Mouse (Mus musculus) B cell, adult 2 months (primary cell): ENCODE results near the gene Bcl3.
"Not testable (repeated sequence)": the region's sequence is repeated elsewhere in the genome, so short reads cannot be mapped to it uniquely, and the experiment has no call there.

Experiments used
- DNase-seq, 2 experiments: peaks; one replicate each; pipeline ENCODE4 v3.0.0; 2022

Gene Bcl3

GRCm38 (mm10) chr7:19800764-19801163 is 21.8 kb downstream of the Bcl3 start:
- DNase-seq = peak; percentile 55 to 59

DNA sequence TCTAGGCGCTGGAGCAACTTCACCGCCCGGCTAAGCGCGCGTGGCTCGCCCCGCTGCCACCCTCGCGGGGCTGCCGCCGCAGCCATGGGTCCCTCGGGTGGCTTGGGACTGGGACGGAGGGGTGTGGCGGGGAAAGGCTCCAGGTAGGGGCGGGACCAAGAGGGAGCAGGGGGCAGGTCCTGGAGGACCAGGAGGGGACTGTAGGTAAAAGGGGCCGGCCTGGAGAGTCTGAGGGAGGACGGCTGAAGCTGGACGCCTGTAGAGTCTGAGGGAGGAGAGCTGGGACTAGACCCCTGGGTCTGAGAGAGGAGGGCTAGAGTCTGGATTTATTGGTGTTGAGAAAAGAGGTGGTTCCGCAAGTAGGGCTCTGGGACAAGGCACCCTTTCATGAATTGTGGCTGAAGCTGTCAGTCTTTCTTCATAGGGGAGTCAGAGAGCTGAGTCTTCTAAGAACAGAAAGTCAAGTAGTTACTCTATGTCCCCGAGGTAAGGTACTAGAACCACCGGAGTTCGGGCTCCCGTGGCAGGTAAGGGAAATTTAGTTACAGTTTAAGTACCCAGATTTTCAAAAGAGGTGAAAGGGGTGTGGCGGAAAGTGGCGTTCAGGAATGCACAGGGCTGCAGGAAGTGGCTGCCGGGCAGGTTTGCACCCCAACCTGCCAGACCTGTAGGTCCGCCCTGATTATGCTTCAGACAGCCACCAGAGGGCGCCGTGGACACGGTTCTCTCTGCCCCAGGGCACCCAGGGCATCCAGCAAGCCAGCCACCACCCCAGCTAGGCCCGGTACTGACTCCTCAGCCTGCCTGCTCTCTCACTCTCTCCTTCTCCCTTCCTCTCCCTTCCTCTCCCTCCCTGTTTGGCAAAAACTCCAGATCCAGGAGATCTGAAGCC is 25.6 kb downstream of the Bcl3 start, which contains the start of gene Cblc:
TSS of gene Cblc (minus strand) at position 113 of the 892 bp plus-strand sequence.
- peak; percentile 95 for DNase-seq

DNA sequence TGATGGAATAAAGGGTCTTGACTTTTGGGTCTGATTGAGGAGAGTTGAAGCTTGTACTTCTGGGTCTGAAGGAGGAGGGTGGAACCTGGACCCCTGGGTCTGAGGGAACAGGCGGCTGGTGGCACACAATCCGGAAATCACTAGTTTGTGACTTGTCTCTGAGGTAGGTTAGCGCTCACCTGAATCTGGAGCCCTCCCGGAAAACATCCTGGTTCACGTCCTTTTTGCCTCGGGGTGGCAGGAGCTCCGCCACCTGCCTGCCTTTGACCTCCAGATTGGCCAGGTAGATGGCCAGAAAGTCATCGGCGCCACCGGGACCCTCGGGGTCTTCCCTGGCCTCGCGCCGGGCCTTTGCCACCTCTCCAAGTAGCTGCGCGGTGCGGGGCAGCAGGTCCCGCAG is 26.3 kb downstream of the Bcl3 start:
- no peak for DNase-seq

- DNase-seq = no peak
Observed at GRCm38 (mm10) chr7:19795236-19795635, 27.3 kb downstream of the Bcl3 start.

- DNase-seq = no peak
Observed at GRCm38 (mm10) chr7:19792701-19793630, 29.6 kb downstream of the Bcl3 start.

GRCm38 (mm10) chr7:19791504-19791903 is 31.1 kb downstream of the Bcl3 start:
- DNase-seq = not testable (repeated sequence)

GRCm38 (mm10) chr7:19789904-19790347 is 32.6 kb downstream of the Bcl3 start:
- peak; percentile 96 for DNase-seq

GRCm38 (mm10) chr7:19785874-19786458 is 36.6 kb downstream of the Bcl3 start:
- no peak for DNase-seq

DNA sequence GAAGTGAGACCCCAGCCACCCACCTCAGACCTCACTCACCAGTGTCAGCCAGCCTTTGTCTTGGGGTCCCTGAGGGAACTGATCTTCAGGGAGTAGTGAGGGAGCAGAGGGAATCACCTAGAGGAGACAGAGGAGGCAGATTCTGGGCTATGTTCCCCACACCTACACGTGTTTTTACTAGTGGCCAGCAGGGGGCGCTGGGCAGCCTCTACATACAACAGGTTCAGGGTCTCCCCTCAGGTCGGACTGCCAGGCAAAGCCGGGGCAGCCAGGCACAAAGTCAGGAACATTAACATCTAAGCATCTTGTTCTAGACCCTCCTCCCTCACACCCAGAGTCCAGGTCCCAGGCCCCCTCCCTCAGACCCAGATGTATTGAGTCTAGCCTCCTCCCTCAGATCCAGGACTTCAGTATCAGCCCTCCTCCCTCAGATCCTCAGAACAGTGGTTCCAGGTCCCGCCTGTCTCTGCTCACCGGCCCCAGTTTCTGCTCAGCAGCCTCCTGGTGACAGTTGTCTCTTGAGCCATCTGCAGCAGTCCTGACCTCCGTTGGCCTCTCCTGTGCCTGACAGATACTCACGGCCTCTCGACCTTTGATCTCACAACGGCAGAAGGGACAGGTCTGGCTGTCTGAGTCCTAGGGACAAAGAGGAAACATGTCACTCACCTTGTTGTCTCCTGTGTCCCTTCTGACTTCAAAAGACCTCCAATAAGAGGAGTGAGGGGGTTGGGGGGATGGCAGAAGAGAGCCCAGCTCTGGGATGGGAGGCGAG is 37.6 kb downstream of the Bcl3 start:
- peak; percentile 50 to 51 for DNase-seq

DNA sequence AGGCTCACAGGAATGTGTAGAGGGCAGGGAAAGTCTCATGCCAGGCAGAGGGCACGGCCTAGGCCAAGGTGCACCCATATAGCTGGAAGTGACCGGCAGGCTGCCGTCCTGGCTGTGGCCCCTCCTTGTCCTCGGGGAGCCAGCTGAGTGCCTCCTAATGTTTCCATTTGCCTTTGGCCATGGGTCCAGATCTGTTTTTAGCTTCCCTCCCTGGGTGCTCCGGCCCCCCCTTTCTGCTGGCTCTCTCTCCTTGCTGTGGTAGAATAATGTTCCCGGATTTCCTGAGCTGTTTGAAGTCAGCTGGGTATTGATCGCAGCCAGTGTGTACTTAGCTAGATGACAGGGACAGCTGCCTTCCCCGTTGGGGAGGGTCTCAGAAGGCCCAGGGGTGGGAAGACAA is 38.9 kb downstream of the Bcl3 start:
- DNase-seq = no peak

- peak in 1 of 2 experiments; percentile 40 for DNase-seq
Observed at GRCm38 (mm10) chr7:19782645-19783044, 39.9 kb downstream of the Bcl3 start.

- DNase-seq = no peak
Observed at GRCm38 (mm10) chr7:19781741-19782140, 40.8 kb downstream of the Bcl3 start.

- DNase-seq = peak in 1 of 2 experiments; percentile 21
Observed at GRCm38 (mm10) chr7:19779903-19780302, 42.7 kb downstream of the Bcl3 start.

DNA sequence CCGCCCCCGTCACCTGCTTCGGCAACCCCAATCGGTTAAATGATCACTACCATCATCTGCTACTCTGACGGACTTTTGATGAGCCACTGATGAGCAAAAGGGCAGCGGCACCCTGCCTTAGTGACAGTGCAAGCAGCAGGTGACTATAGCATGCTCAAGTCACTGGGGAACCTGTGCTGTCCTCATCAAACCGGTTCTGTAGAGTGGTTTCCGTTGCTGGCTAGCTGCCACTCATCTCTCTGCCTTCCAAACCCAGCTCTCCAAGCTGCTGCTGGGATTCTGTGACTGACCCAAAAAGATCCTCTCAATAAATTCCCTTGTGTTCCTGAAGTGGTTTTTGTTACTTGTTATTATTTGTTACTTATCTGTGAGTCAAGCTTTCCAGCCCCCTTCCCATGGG is 43.9 kb downstream of the Bcl3 start:
- DNase-seq = no peak

DNA sequence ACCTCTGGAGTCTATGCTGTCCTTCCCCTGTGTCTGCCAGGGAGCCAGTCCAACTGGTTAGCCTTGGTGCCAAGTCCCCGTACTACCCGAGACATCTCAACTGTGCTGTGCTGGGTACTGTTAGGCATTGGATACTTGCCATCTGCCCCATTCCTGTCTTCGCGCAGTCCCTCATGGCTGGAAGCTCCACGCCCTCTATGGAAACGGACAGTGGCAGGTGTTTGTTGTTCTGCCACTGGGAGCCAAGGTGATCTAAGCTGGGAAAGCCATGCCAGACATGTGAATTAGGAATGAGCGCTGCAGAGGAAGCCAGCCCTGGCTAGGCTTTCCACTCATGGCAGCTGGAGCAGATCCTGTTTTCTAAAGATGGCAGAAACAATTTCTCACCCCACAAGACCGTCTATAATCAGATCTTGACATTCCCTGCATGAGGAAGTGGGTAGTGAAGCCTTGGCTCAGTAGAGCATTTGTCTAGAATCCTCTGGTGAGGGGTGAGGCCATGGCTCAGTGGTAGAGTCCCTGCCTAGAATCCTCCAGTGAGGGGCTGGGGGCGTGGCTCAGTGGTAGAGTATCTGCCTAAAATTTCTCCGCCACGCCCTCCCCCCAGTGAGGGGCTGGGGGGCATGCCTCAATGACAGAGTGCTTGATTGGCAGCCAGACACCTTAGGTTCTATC is 45.4 kb downstream of the Bcl3 start:
- no peak for DNase-seq

- no peak for DNase-seq
Observed at GRCm38 (mm10) chr7:19771682-19772081, 50.9 kb downstream of the Bcl3 start.

DNA sequence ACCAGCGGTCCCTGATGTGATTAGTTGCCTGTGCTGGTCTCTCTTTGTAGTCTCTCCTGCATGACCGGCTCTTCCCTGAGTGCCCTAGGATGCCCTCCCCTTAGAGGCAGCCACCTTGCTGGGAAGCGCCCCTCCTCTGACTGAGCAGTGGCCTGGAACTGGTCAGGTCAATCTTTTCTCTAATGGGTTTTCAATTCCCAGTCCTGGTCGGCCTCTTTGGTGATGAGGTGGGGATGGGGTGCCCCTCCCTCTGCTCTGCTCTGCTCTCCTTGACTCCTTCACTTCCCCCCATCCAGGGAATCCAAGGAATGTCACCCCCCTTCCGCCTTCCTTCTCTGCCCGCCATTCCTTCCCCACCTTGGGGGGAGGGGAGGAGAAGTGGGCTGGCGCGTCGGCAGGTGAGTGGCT is 51.6 kb downstream of the Bcl3 start, which contains the start of gene Bcam:
TSS of gene Bcam (minus strand) at position 33 of the 408 bp plus-strand sequence.
- DNase-seq = no peak

- peak; percentile 58 to 59 for DNase-seq
Observed at GRCm38 (mm10) chr7:19770375-19770754, 52.2 kb downstream of the Bcl3 start.

- no peak for DNase-seq
Observed at GRCm38 (mm10) chr7:19769434-19770374, 52.9 kb downstream of the Bcl3 start.

- DNase-seq = no peak
Observed at GRCm38 (mm10) chr7:19769001-19769400, 53.6 kb downstream of the Bcl3 start.
